Mouse (Mus musculus): Measurements from ENCODE around the gene Dclk1. TPM values are rescaled to one million over a fixed set of nuclear protein-coding genes. Genes with fewer than 3 reads are reported as not detected.

Dclk1 gene
- total and polyA plus RNA-seq, 3 experiments = 0.52 to 6.3 (median 2.6) TPM

- no peak for DNase-seq
Observed at GRCm38 (mm10) chr3:55333511-55333910, 91.3 kb downstream of the Dclk1 start.

GRCm38 (mm10) chr3:55336895-55337294 lies 94.7 kb downstream of the Dclk1 start:
- peak; percentile 14 for DNase-seq

GRCm38 (mm10) chr3:55337671-55338070 lies 95.5 kb downstream of the Dclk1 start:
- no peak for DNase-seq

GRCm38 (mm10) chr3:55342445-55342844 lies 100.3 kb downstream of the Dclk1 start:
- no peak for DNase-seq

- no peak for DNase-seq
Observed at GRCm38 (mm10) chr3:55347371-55348025, 105.3 kb downstream of the Dclk1 start.

GRCm38 (mm10) chr3:55348026-55348390 lies 105.8 kb downstream of the Dclk1 start:
- no peak for DNase-seq

- DNase-seq = no peak
Observed at GRCm38 (mm10) chr3:55350194-55350593, 108.0 kb downstream of the Dclk1 start.

- DNase-seq = no peak
Observed at GRCm38 (mm10) chr3:55351281-55352052, 109.3 kb downstream of the Dclk1 start.

GRCm38 (mm10) chr3:55352529-55352928 lies 110.4 kb downstream of the Dclk1 start:
- no peak for DNase-seq

- no peak for DNase-seq
Observed at GRCm38 (mm10) chr3:55353169-55353568, 111.0 kb downstream of the Dclk1 start.

GRCm38 (mm10) chr3:55353909-55354511 lies 111.8 kb downstream of the Dclk1 start:
- peak; percentile 85 for DNase-seq

GRCm38 (mm10) chr3:55354765-55355164 lies 112.6 kb downstream of the Dclk1 start:
- peak; percentile 21 for DNase-seq

GRCm38 (mm10) chr3:55358486-55358885 lies 116.3 kb downstream of the Dclk1 start:
- DNase-seq = no peak

- DNase-seq = no peak
Observed at GRCm38 (mm10) chr3:55360836-55361235, 118.7 kb downstream of the Dclk1 start.

GRCm38 (mm10) chr3:55367166-55367565 lies 125.0 kb downstream of the Dclk1 start:
- DNase-seq = no peak

GRCm38 (mm10) chr3:55369156-55369555 lies 127.0 kb downstream of the Dclk1 start:
- DNase-seq = peak; percentile 74

GRCm38 (mm10) chr3:55373689-55374088 lies 131.5 kb downstream of the Dclk1 start:
- DNase-seq = peak; percentile 45

GRCm38 (mm10) chr3:55378591-55378990 lies 136.4 kb downstream of the Dclk1 start:
- no peak for DNase-seq

GRCm38 (mm10) chr3:55380471-55380870 lies 138.3 kb downstream of the Dclk1 start:
- DNase-seq = no peak

- no peak for DNase-seq
Observed at GRCm38 (mm10) chr3:55392605-55393004, 150.4 kb downstream of the Dclk1 start.

- no peak for DNase-seq
Observed at GRCm38 (mm10) chr3:55393549-55393948, 151.4 kb downstream of the Dclk1 start.

GRCm38 (mm10) chr3:55396792-55397191 lies 154.6 kb downstream of the Dclk1 start:
- peak; percentile 59 for DNase-seq
